20 mouse cellular contexts compared by ENCODE assay signal in the genomic region with DNA sequence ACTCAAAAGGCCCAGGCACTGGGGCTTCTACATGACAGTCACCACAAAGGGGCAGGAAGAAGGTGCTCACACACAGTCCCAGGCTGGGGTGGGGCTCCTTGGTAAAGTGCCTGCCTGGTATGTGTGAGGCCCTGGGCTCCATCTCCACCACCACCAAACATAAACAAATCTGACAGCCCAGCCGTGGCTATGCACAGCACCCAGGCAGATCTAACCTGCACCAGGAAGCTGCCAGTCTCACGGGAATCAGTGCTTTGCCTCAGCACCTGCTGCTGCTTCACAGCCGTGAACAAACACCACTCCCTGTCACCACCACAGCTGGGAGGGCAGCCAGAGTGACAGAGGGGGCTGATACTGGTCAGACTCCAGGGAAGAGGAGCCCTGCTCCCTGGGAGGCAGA. TPM values are rescaled to one million over a fixed set of nuclear protein-coding genes. Genes with fewer than 3 reads are reported as not detected.
DNase-seq lines count a peak whose midpoint lies in the region; ATAC-seq and TF ChIP-seq lines count a peak whose summit lies in the region.
"Had no signal": no experiment of that assay in that cellular context is flagged by ENCODE, and none has a peak within 500 bp of the region (broad histone marks: within the 10 kb centered on the region; RNA-seq: fewer than 3 reads in every experiment).

No protein-coding gene starts in this region.

- no peak for DNase-seq in gastrocnemius, adult 2 months
- no peak for DNase-seq in gastrocnemius, postnatal 36 days
- DNase-seq in stomach, postnatal 0 days (ENCODE audit: low spot score): no peak
- DNase-seq in spleen, adult 2 months (ENCODE audit: low read depth in 1 of 2, low spot score in 2 of 2): peak; percentile 72 to 84
- no peak for DNase-seq in retina, embryonic 14.5 days (ENCODE audit: low spot score)
- no peak for DNase-seq in frontal cortex, adult 2 months (ENCODE audit: extremely low spot score in 1 of 2, low spot score in 1 of 2)
- no peak for DNase-seq in kidney, postnatal 25 days
- DNase-seq: adrenal gland, adult 2 months; cerebellum, postnatal 14 days; heart, postnatal 14 days; kidney, postnatal 4 days; right cerebral cortex, postnatal 14 days had no signal

- H3K9ac ChIP-seq in stomach, embryonic 16.5 days (ENCODE audit: low read length): 0 out of 2 replicates have a peak overlapping the region, but pooled peaks have one; percentile 3
- H3K9ac ChIP-seq in stomach, postnatal 0 days (ENCODE audit: low read length): no peak overlapping the region
- H3K9ac ChIP-seq: embryonic facial prominence, embryonic 12.5 days had no signal

- no peaks in the 10 kb centered on the region for H3K4me1 ChIP-seq in stomach, embryonic 16.5 days (ENCODE audit: control insufficient read depth, insufficient read depth, low read length)
- no peaks in the 10 kb centered on the region for H3K4me1 ChIP-seq in stomach, postnatal 0 days (replicated peaks; ENCODE audit: control insufficient read depth, insufficient read depth)
- H3K4me1 ChIP-seq in spleen, adult 2 months (ENCODE audit: control insufficient read depth, insufficient read depth, insufficient read length): peaks cover 41% of the 10 kb centered on the region; the same call in 1 of the 2 replicates
- H3K4me1 ChIP-seq: embryonic facial prominence, embryonic 12.5 days had no signal

- intact Hi-C loops in gastrocnemius, adult 2 months (cut with DNase I): no loop called here
- intact Hi-C loops in gastrocnemius, postnatal 36 days (cut with DNase I): no loop called here

- H3K4me3 ChIP-seq in gastrocnemius, adult 2 months: no peak overlapping the region
- no peak overlapping the region for H3K4me3 ChIP-seq in stomach, embryonic 16.5 days (replicated peaks; ENCODE audit: low read length)
- H3K4me3 ChIP-seq in stomach, postnatal 0 days (ENCODE audit: low read depth, low read length): no peak overlapping the region
- H3K4me3 ChIP-seq in spleen, adult 2 months (ENCODE audit: extremely low read depth, insufficient read depth, insufficient read length): no peak overlapping the region
- H3K4me3 ChIP-seq: embryonic facial prominence, embryonic 12.5 days; heart, adult 2 months had no signal

- peak overlapping the region; percentile 56 for H3K27ac ChIP-seq in gastrocnemius, adult 2 months
- H3K27ac ChIP-seq in stomach, embryonic 16.5 days (ENCODE audit: low read length): no peak overlapping the region
- no peak overlapping the region for H3K27ac ChIP-seq in stomach, postnatal 0 days (replicated peaks)
- H3K27ac ChIP-seq in spleen, adult 2 months (ENCODE audit: insufficient read depth, low read length): peak overlapping the region; percentile 94
- H3K27ac ChIP-seq: embryonic facial prominence, embryonic 12.5 days; heart, adult 2 months; hindbrain, postnatal 0 days; macrophage had no signal

- TF ChIP-seq CTCF in gastrocnemius, adult 2 months (IDR thresholded peaks at IDR 0.05): no peak
- TF ChIP-seq CTCF in stomach, postnatal 0 days (IDR thresholded peaks at IDR 0.05; ENCODE audit: low read depth): no peak
- TF ChIP-seq CTCF in spleen, adult 2 months (IDR thresholded peaks at IDR 0.05; ENCODE audit: extremely low read depth, insufficient read depth, insufficient read length, insufficient replicate concordance): no peak

- peak; percentile 28; the same call in 1 of the 2 replicates for ATAC-seq in stomach, embryonic 16.5 days (ENCODE audit: insufficient read depth, low FRiP score)
- no peak for ATAC-seq in stomach, postnatal 0 days (ENCODE audit: low FRiP score, low TSS enrichment)
- ATAC-seq: forebrain, embryonic 16.5 days; hindbrain, postnatal 0 days had no signal

- H3K36me3 ChIP-seq in stomach, embryonic 16.5 days (ENCODE audit: control insufficient read depth, insufficient read depth, low read length): peaks cover 5% of the 10 kb centered on the region; the same call in 1 of the 2 replicates
- peaks cover 22% of the 10 kb centered on the region for H3K36me3 ChIP-seq in stomach, postnatal 0 days (ENCODE audit: control insufficient read depth, insufficient read depth, low read length)
- peaks cover 6% of the 10 kb centered on the region; the same call in 1 of the 2 replicates for H3K36me3 ChIP-seq in spleen, adult 2 months (ENCODE audit: control insufficient read depth, insufficient read depth, low read length)

- WGBS in stomach, embryonic 16.5 days: 18% methylated on average over 3 of the region's 3 CpGs
- 27% methylated on average over 3 of the region's 3 CpGs for WGBS in stomach, postnatal 0 days
- WGBS in spleen, adult 2 months: 15% methylated on average over 3 of the region's 3 CpGs

- TF ChIP-seq EP300 in stomach, postnatal 0 days (optimal IDR thresholded peaks at IDR 0.05): no peak

- H3K27me3 ChIP-seq in stomach, embryonic 16.5 days (ENCODE audit: control insufficient read depth, insufficient read depth, low read length): no peaks in the 10 kb centered on the region
- no peaks in the 10 kb centered on the region for H3K27me3 ChIP-seq in stomach, postnatal 0 days (ENCODE audit: control insufficient read depth, insufficient read depth, low read length)
- no peaks in the 10 kb centered on the region for H3K27me3 ChIP-seq in spleen, adult 2 months (ENCODE audit: control insufficient read depth, insufficient read depth, low read length)
- H3K27me3 ChIP-seq: embryonic facial prominence, embryonic 12.5 days had no signal

- no peak overlapping the region for H3K4me2 ChIP-seq in stomach, embryonic 16.5 days (ENCODE audit: low read depth, low read length)
- no peak overlapping the region for H3K4me2 ChIP-seq in stomach, postnatal 0 days (replicated peaks; ENCODE audit: low read depth)
- H3K4me2 ChIP-seq: embryonic facial prominence, embryonic 12.5 days had no signal

- TF ChIP-seq POLR2A in spleen, adult 2 months (IDR thresholded peaks at IDR 0.05; ENCODE audit: low read depth, low read length): no peak

- H3K9me3 ChIP-seq in stomach, embryonic 16.5 days (replicated peaks; ENCODE audit: control insufficient read depth, low read length): no peaks in the 10 kb centered on the region
- H3K9me3 ChIP-seq in stomach, postnatal 0 days (ENCODE audit: control insufficient read depth, low read length): no peaks in the 10 kb centered on the region
- H3K9me3 ChIP-seq: embryonic facial prominence, embryonic 12.5 days had no signal

RNA-seq across cellular contexts. Expression of a gene that starts 9.9 kb away (rescaled TPM):
- 1 to 10 TPM; 1.5 to 1.6 TPM for total RNA-seq in gastrocnemius, adult 2 months (2021)
- 1 to 10 TPM; 1.0 to 1.8 TPM for total RNA-seq in gastrocnemius, postnatal 36 days (2021)
- polyA plus RNA-seq in stomach, embryonic 16.5 days (2015; fragmentation: Nextera tagmentation; extraction: Ambion mirVana): 12.2 and 13.6 TPM in 2 replicates
- polyA plus RNA-seq in stomach, postnatal 0 days (2015; fragmentation: Nextera tagmentation; extraction: Ambion mirVana): 5.8 and 6.5 TPM in 2 replicates
- 54.8 and 71.5 TPM in 2 replicates for polyA plus RNA-seq in spleen, adult 2 months (2012; rRNA removed)
- 0.95 and 1.1 TPM in 2 replicates for polyA plus RNA-seq in frontal cortex, adult 2 months (2012; rRNA removed)

RNA-seq across cellular contexts. Expression of a gene that starts 17.2 kb away (rescaled TPM):
- total RNA-seq in gastrocnemius, adult 2 months (2021): 10 to 100 TPM; 33.7 to 54.2 TPM
- total RNA-seq in gastrocnemius, postnatal 36 days (2021): 10 to 100 TPM; 37.7 to 43.0 TPM
- 36.4 and 36.8 TPM in 2 replicates for polyA plus RNA-seq in stomach, embryonic 16.5 days (2015; fragmentation: Nextera tagmentation; extraction: Ambion mirVana)
- 25.4 and 29.2 TPM in 2 replicates for polyA plus RNA-seq in stomach, postnatal 0 days (2015; fragmentation: Nextera tagmentation; extraction: Ambion mirVana)
- 74.7 and 91.3 TPM in 2 replicates for polyA plus RNA-seq in spleen, adult 2 months (2012; rRNA removed)
- 78.7 and 82.1 TPM in 2 replicates for polyA plus RNA-seq in frontal cortex, adult 2 months (2012; rRNA removed)

RNA-seq across cellular contexts. Expression of a gene that starts 20.7 kb away (rescaled TPM):
- total RNA-seq in gastrocnemius, adult 2 months (2021): not detected
- not detected for total RNA-seq in gastrocnemius, postnatal 36 days (2021)
- 2.9 and 4.2 TPM in 2 replicates for polyA plus RNA-seq in stomach, embryonic 16.5 days (2015; fragmentation: Nextera tagmentation; extraction: Ambion mirVana)
- 0.22 TPM in 1 of 2 replicates, not detected in the other for polyA plus RNA-seq in stomach, postnatal 0 days (2015; fragmentation: Nextera tagmentation; extraction: Ambion mirVana)
- polyA plus RNA-seq in spleen, adult 2 months (2012; rRNA removed): not detected in 2 replicates
- polyA plus RNA-seq in frontal cortex, adult 2 months (2012; rRNA removed): 0.15 and 0.36 TPM in 2 replicates
- total RNA-seq: adrenal gland, adult 2 months; hindbrain, postnatal 0 days; left cerebral cortex, adult 18-20 months had no signal
- polyA plus RNA-seq: adrenal gland, adult 2 months; embryonic facial prominence, embryonic 12.5 days; heart, adult 2 months; hindbrain, postnatal 0 days; limb, embryonic 14.5 days; macrophage had no signal

RNA-seq across cellular contexts. Expression of a gene that starts 22.4 kb away (rescaled TPM):
- total RNA-seq in gastrocnemius, adult 2 months (2021): 100 to 1,000 TPM; 103 to 152 TPM
- 100 to 1,000 TPM in 1 of 2 experiments, 10 to 100 TPM in 1; 97.3 to 106 TPM for total RNA-seq in gastrocnemius, postnatal 36 days (2021)
- 54.1 and 54.4 TPM in 2 replicates for polyA plus RNA-seq in stomach, embryonic 16.5 days (2015; fragmentation: Nextera tagmentation; extraction: Ambion mirVana)
- polyA plus RNA-seq in stomach, postnatal 0 days (2015; fragmentation: Nextera tagmentation; extraction: Ambion mirVana): 63.8 and 70.3 TPM in 2 replicates
- 81.4 and 108 TPM in 2 replicates for polyA plus RNA-seq in spleen, adult 2 months (2012; rRNA removed)
- polyA plus RNA-seq in frontal cortex, adult 2 months (2012; rRNA removed): 67.9 and 71.9 TPM in 2 replicates

RNA-seq across cellular contexts. Expression of a gene that starts 22.6 kb away (rescaled TPM):
- 10 to 100 TPM; 24.1 to 24.3 TPM for total RNA-seq in gastrocnemius, adult 2 months (2021)
- total RNA-seq in gastrocnemius, postnatal 36 days (2021): 10 to 100 TPM; 20.3 to 23.2 TPM
- polyA plus RNA-seq in stomach, embryonic 16.5 days (2015; fragmentation: Nextera tagmentation; extraction: Ambion mirVana): 70.0 and 73.0 TPM in 2 replicates
- polyA plus RNA-seq in stomach, postnatal 0 days (2015; fragmentation: Nextera tagmentation; extraction: Ambion mirVana): 63.8 and 65.1 TPM in 2 replicates
- polyA plus RNA-seq in spleen, adult 2 months (2012; rRNA removed): 79.5 and 111 TPM in 2 replicates
- polyA plus RNA-seq in frontal cortex, adult 2 months (2012; rRNA removed): 33.9 TPM in 2 replicates

Comparison
In these comparisons a context has a peak if more than half of its experiments do, and no peak if none do; other contexts are left out.
1. DNase-seq: peak in spleen, adult 2 months (2 of 2); none in gastrocnemius, adult 2 months (single experiment), gastrocnemius, postnatal 36 days (0 of 2), stomach, postnatal 0 days (single experiment), retina, embryonic 14.5 days (single experiment), frontal cortex, adult 2 months (0 of 2) and kidney, postnatal 25 days (0 of 2).
2. H3K27ac ChIP-seq: peak in gastrocnemius, adult 2 months (single experiment) and spleen, adult 2 months (single experiment); none in stomach, embryonic 16.5 days (single experiment) and stomach, postnatal 0 days (single experiment).